ENCODE assay signal across 14 mouse cellular contexts in the genomic region with DNA sequence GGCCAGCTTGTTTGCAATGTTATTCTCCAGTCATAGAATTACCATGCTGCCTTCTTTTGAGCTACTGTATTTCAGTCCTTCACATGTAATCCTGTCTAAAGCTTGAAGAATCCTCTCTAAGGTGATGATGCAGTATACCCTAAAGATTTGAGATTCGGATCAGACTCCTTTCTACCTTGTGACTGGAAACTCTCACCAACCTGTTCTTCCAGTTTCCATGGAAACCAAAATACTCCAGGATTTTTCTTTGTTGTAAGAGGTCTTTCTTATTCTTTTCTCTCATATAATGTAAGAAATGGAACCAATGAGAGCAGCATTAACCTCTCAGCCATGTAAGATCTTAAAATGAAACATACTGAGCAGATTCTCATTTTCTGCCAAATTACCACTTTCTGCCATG.
"Had no signal": no experiment of that assay in that cellular context is flagged by ENCODE, and none has a peak within 500 bp of the region (broad histone marks: within the 10 kb centered on the region; RNA-seq: fewer than 3 reads in every experiment).

No protein-coding gene starts in this region.

- H3K27ac ChIP-seq: kidney, embryonic 15.5 days; limb, embryonic 15.5 days; liver, embryonic 12.5 days; neural tube, embryonic 15.5 days had no signal

- H3K9me3 ChIP-seq: kidney, embryonic 15.5 days; limb, embryonic 15.5 days; liver, embryonic 12.5 days; megakaryocyte, embryonic 14.5 days; neural tube, embryonic 15.5 days had no signal

- H3K4me3 ChIP-seq: kidney, embryonic 15.5 days; limb, embryonic 15.5 days; liver, embryonic 12.5 days; megakaryocyte, embryonic 14.5 days; myocyte; neural tube, embryonic 15.5 days had no signal

- DNase-seq: kidney, postnatal 14 days; layer of hippocampus, postnatal 36 days; lung, embryonic 14.5 days; lung, postnatal 10 days; lung, postnatal 4 days; right cerebral cortex, adult 18-20 months; thymus, adult 18-20 months; thymus, postnatal 14 days had no signal

- H3K4me1 ChIP-seq: kidney, embryonic 15.5 days; limb, embryonic 15.5 days; liver, embryonic 12.5 days; megakaryocyte, embryonic 14.5 days; neural tube, embryonic 15.5 days had no signal

- H3K4me2 ChIP-seq: kidney, embryonic 15.5 days; limb, embryonic 15.5 days; liver, embryonic 12.5 days; lung, embryonic 14.5 days; neural tube, embryonic 15.5 days had no signal

- ATAC-seq: liver, embryonic 12.5 days had no signal

- H3K27me3 ChIP-seq: kidney, embryonic 15.5 days; limb, embryonic 15.5 days; liver, embryonic 12.5 days; megakaryocyte, embryonic 14.5 days; neural tube, embryonic 15.5 days had no signal

- H3K9ac ChIP-seq: kidney, embryonic 15.5 days; limb, embryonic 15.5 days; liver, embryonic 12.5 days; lung, embryonic 14.5 days; neural tube, embryonic 15.5 days had no signal

- H3K36me3 ChIP-seq: kidney, embryonic 15.5 days; limb, embryonic 15.5 days; liver, embryonic 12.5 days; neural tube, embryonic 15.5 days had no signal
